Mouse (Mus musculus): ENCODE measurements around the gene Galm. TPM values are rescaled to one million over a fixed set of nuclear protein-coding genes. Genes with fewer than 3 reads are reported as not detected.
"Not testable (repeated sequence)": the region's sequence is repeated elsewhere in the genome, so short reads cannot be mapped to it uniquely, and the experiment has no call there.

Gene Galm
- polyA plus RNA-seq, 1 experiment from 2014 or later: 16.4 TPM

DNA sequence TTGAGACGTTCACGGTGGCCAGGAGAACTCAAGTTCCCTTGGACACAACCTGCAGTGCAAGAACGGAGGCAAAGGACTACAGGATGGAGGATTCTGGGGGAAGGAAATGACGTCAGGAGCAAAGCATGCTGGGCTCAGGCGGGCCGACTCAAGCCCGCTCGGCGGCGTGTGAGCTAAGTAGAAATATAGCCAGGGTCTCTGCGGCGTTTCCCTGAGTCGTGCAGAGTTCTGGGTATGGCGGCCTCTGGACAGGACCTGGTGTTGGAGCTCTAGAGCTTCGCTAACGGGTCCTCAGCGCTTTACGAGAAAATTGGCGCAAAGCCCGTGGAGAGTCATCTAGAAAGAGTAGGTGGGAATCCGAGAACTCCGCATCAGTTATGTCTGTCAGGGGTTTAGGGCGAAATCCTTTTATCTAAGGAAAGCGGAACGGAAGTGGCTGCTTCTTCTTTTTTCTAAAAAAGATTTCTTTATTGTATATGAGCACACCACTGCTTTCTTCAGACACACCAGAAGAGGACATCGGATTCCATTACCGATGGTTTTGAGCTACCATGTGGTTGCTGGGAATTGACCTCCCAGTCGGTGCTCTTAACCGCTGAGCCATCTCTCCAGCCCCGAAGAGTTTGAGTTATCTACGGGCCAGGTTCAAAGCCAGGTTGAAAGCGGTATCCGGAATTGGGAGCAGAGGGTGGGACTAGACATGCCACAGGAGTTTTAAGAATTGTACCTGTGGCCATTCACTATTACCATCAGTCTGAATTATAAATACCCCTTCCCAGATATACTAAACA, 97.2 kb downstream of the Galm start, which contains the start of gene Gemin6:
Gene Gemin6, plus strand, starts transcription at position 116 of the 791 bp plus-strand sequence.
- Histone ChIP-seq H3K36me3 (ENCODE audit: control insufficient read depth, insufficient read depth, low read length) (0 out of 2 replicates have a peak, but pooled peaks cover 3% of the 10 kb centered on the region), H3K4me1 (ENCODE audit: control insufficient read depth, insufficient read depth, low read length) (no peaks in the 10 kb centered on the region), H3K4me3 (ENCODE audit: low read length) (peak within 1 kb of the TSS; percentile 47), H3K27ac (ENCODE audit: low read depth, low read length) (peak within 1 kb of the TSS; percentile 69), H3K4me2 (replicated peaks; ENCODE audit: low read depth, low read length) (peak within 1 kb of the TSS; percentile 69), H3K27me3 (ENCODE audit: control insufficient read depth, insufficient read depth, low read length) (no peaks in the 10 kb centered on the region), H3K9me3 (ENCODE audit: control insufficient read depth, low read length) (no peaks in the 10 kb centered on the region), H3K9ac (ENCODE audit: low read depth, low read length) (peak within 1 kb of the TSS; percentile 71)
- WGBS: under 1% methylated on average over 33 of the region's 33 CpGs
- peak; percentile 95 for ATAC-seq (ENCODE audit: low FRiP score, low TSS enrichment)

- H3K36me3 ChIP-seq (ENCODE audit: control insufficient read depth, insufficient read depth, low read length); ATAC-seq (ENCODE audit: low FRiP score, low TSS enrichment); H3K4me1 ChIP-seq (ENCODE audit: control insufficient read depth, insufficient read depth, low read length); H3K27me3 ChIP-seq (ENCODE audit: control insufficient read depth, insufficient read depth, low read length); H3K9me3 ChIP-seq (ENCODE audit: control insufficient read depth, low read length): not testable (repeated sequence)
- WGBS: 43% methylated on average over 4 of the region's 5 CpGs
- H3K27ac ChIP-seq (ENCODE audit: low read depth, low read length): peak overlapping the region; percentile 69; the same call in 1 of the 2 replicates
- peak overlapping the region; percentile 71; the same call in 1 of the 2 replicates for H3K9ac ChIP-seq (ENCODE audit: low read depth, low read length)
- H3K4me2 ChIP-seq (replicated peaks; ENCODE audit: low read depth, low read length): peak overlapping the region; percentile 69
- H3K4me3 ChIP-seq (ENCODE audit: low read length): peak overlapping the region; percentile 47
Observed at GRCm38 (mm10) chr17:80225142-80225541, 97.9 kb downstream of the Galm start.

DNA sequence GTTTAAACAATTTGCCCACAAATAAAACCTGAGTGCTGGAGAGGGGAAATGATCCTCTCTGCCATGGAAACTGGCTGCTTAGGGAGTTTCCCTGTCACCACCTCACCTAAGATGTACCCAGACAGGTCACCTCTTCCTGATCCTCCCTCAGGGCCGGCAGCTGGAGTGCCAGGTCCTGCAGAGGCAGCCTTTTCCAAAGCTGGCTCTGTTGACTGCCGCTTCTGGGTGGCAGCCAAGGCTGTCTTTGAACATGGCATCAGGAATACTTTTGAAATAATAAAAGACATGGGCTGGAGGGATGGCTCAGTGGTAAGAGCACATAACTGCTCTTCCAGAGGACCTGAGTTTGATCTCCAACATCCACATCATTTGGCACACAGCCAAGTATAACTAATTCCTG, 102.1 kb downstream of the Galm start:
- no peaks in the 10 kb centered on the region for H3K9me3 ChIP-seq (ENCODE audit: control insufficient read depth, low read length)
- H3K9ac ChIP-seq (ENCODE audit: low read depth, low read length): no peak overlapping the region
- H3K4me2 ChIP-seq (replicated peaks; ENCODE audit: low read depth, low read length): no peak overlapping the region
- 86% methylated on average over 2 of the region's 2 CpGs for WGBS
- ATAC-seq (ENCODE audit: low FRiP score, low TSS enrichment): no peak
- no peak overlapping the region for H3K27ac ChIP-seq (ENCODE audit: low read depth, low read length)
- 0 out of 2 replicates have a peak, but pooled peaks cover 3% of the 10 kb centered on the region for H3K36me3 ChIP-seq (ENCODE audit: control insufficient read depth, insufficient read depth, low read length)
- no peak overlapping the region for H3K4me3 ChIP-seq (ENCODE audit: low read length)
- no peaks in the 10 kb centered on the region for H3K4me1 ChIP-seq (ENCODE audit: control insufficient read depth, insufficient read depth, low read length)
- no peaks in the 10 kb centered on the region for H3K27me3 ChIP-seq (ENCODE audit: control insufficient read depth, insufficient read depth, low read length)

DNA sequence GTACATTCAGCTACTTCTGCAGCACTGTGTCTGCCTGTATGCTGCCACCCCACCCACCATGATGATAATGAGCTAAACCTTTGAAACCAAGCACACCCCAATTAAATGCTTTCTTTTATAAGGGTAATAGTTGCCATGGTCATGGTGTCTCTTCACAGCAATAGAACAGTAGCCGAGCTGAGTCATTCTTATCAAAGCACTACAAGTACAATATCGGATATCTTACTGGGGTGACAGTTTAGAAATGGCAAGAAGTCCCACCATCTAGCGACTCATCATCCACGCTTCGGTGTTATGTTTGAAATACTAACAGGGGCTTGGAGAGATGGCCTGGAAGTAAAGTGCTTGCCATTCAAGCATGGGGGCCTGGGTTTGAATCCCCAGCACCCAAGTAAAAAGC, 106.6 kb downstream of the Galm start:
- no peak overlapping the region for H3K4me3 ChIP-seq (ENCODE audit: low read length)
- no peaks in the 10 kb centered on the region for H3K27me3 ChIP-seq (ENCODE audit: control insufficient read depth, insufficient read depth, low read length)
- no peaks in the 10 kb centered on the region for H3K4me1 ChIP-seq (ENCODE audit: control insufficient read depth, insufficient read depth, low read length)
- H3K36me3 ChIP-seq (ENCODE audit: control insufficient read depth, insufficient read depth, low read length): peaks cover 7% of the 10 kb centered on the region
- H3K9ac ChIP-seq (ENCODE audit: low read depth, low read length): no peak overlapping the region
- no peak overlapping the region for H3K27ac ChIP-seq (ENCODE audit: low read depth, low read length)
- WGBS: 91% methylated on average over 5 of the region's 5 CpGs
- H3K4me2 ChIP-seq (replicated peaks; ENCODE audit: low read depth, low read length): no peak overlapping the region
- ATAC-seq (ENCODE audit: low FRiP score, low TSS enrichment): no peak
- H3K9me3 ChIP-seq (ENCODE audit: control insufficient read depth, low read length): no peaks in the 10 kb centered on the region

- H3K4me1 ChIP-seq (ENCODE audit: control insufficient read depth, insufficient read depth, low read length): no peaks in the 10 kb centered on the region
- no peak overlapping the region for H3K27ac ChIP-seq (ENCODE audit: low read depth, low read length)
- 68% methylated on average over 7 of the region's 7 CpGs for WGBS
- H3K36me3 ChIP-seq (ENCODE audit: control insufficient read depth, insufficient read depth, low read length): peaks cover 11% of the 10 kb centered on the region
- H3K9me3 ChIP-seq (ENCODE audit: control insufficient read depth, low read length): no peaks in the 10 kb centered on the region
- no peak for ATAC-seq (ENCODE audit: low FRiP score, low TSS enrichment)
- H3K9ac ChIP-seq (ENCODE audit: low read depth, low read length): no peak overlapping the region
- H3K4me3 ChIP-seq (ENCODE audit: low read length): no peak overlapping the region
- no peak overlapping the region for H3K4me2 ChIP-seq (replicated peaks; ENCODE audit: low read depth, low read length)
- H3K27me3 ChIP-seq (ENCODE audit: control insufficient read depth, insufficient read depth, low read length): no peaks in the 10 kb centered on the region
Observed at GRCm38 (mm10) chr17:80234376-80234775, 107.1 kb downstream of the Galm start.

Other genes starting within 250 kb of the Galm start
- 27.8 and 41.8 TPM in 2 replicates for gene Atl2, start 231.3 kb upstream of the Galm start, polyA plus RNA-seq (2014; fragmentation: Nextera tagmentation; extraction: Ambion mirVana)
- 75.2 and 90.1 TPM in 2 replicates for gene Hnrnpll, start 65.1 kb upstream of the Galm start, polyA plus RNA-seq (2014; fragmentation: Nextera tagmentation; extraction: Ambion mirVana)
- 756 and 811 TPM in 2 replicates for gene Srsf7, start 79.8 kb downstream of the Galm start, polyA plus RNA-seq (2014; fragmentation: Nextera tagmentation; extraction: Ambion mirVana)
- 0.11 TPM in 1 of 2 replicates, not detected in the other for gene Ttc39d, start 80.0 kb downstream of the Galm start, polyA plus RNA-seq (2014; fragmentation: Nextera tagmentation; extraction: Ambion mirVana)
- gene Gemin6, start 97.0 kb downstream of the Galm start, polyA plus RNA-seq (2014; fragmentation: Nextera tagmentation; extraction: Ambion mirVana): 49.0 and 61.9 TPM in 2 replicates
- gene Morn2, start 162.7 kb downstream of the Galm start, polyA plus RNA-seq (2014; fragmentation: Nextera tagmentation; extraction: Ambion mirVana): 31.4 and 31.6 TPM in 2 replicates
- gene Dhx57, start 163.0 kb downstream of the Galm start, polyA plus RNA-seq (2014; fragmentation: Nextera tagmentation; extraction: Ambion mirVana): 10.0 and 17.4 TPM in 2 replicates
- gene Arhgef33, start 179.9 kb downstream of the Galm start, polyA plus RNA-seq (2014; fragmentation: Nextera tagmentation; extraction: Ambion mirVana): 1.3 and 2.2 TPM in 2 replicates
- gene Gm10190, start 246.1 kb downstream of the Galm start, polyA plus RNA-seq (2014; fragmentation: Nextera tagmentation; extraction: Ambion mirVana): 1.1 and 2.1 TPM in 2 replicates